Mouse (Mus musculus) lung, postnatal 0 days (tissue): ENCODE measurements at regions not wholly inside any gene's neighbourhood (a gene's known extent, or its start where the extent isn't known, plus 50 kb on each side); places are given as distances from the start of the nearest gene placed in this dataset.

Source experiments
- ATAC-seq: fragments of 200-750 bp; cut with Nextera tagmentation; 2 replicates; pipeline ENCODE4 v1.8.0; 2017; ENCODE audit warnings: moderate library complexity
- DNase-seq: peaks from one replicate; pipeline ENCODE4 v3.0.0-alpha.2; 2016; ENCODE audit warnings: low spot score
- H3K27ac ChIP-seq: fragments of 300-500 bp; sonication (generic); 2 replicates; pipeline ENCODE4 v1.5.1; 2014; ENCODE audit warnings: antibody characterized with exemption, mild to moderate bottlenecking, low read length, mixed read lengths
- H3K27me3 ChIP-seq: fragments of 300-500 bp; sonication (generic); replicated peaks from 2 replicates; pipeline ENCODE4 v1.6.1; 2014; ENCODE audit warnings: low read length, mixed read lengths; ENCODE audit not compliant: insufficient read depth
- H3K36me3 ChIP-seq: fragments of 300-500 bp; sonication (generic); 2 replicates; pipeline ENCODE4 v1.6.1; 2014; ENCODE audit warnings: low read length, mixed read lengths; ENCODE audit not compliant: insufficient read depth
- H3K4me1 ChIP-seq: fragments of 300-500 bp; sonication (generic); 2 replicates; pipeline ENCODE4 v1.6.1; 2014; ENCODE audit warnings: antibody characterized with exemption, low read depth, low read length, mixed read lengths; ENCODE audit not compliant: insufficient read depth
- H3K4me2 ChIP-seq: fragments of 300-500 bp; sonication (generic); replicated peaks from 2 replicates; pipeline ENCODE4 v1.6.1; 2014; ENCODE audit warnings: low read depth, mild to moderate bottlenecking, low read length, moderate library complexity, mixed read lengths
- H3K4me3 ChIP-seq: fragments of 300-500 bp; sonication (generic); 2 replicates; pipeline ENCODE4 v1.5.1; 2014; ENCODE audit warnings: low read depth, low read length
- H3K9ac ChIP-seq: fragments of 300-500 bp; sonication (generic); replicated peaks from 2 replicates; pipeline ENCODE4 v1.6.1; 2014; ENCODE audit warnings: low read depth, mild to moderate bottlenecking
- H3K9me3 ChIP-seq: fragments of 300-500 bp; sonication (generic); 2 replicates; pipeline ENCODE4 v1.6.1; 2016; ENCODE audit warnings: low read length, mixed read lengths
- CTCF ChIP-seq: IDR thresholded peaks from 2 replicates; pipeline ENCODE4 v1.5.1; 2016; ENCODE audit warnings: antibody characterized with exemption, mild to moderate bottlenecking
- EP300 ChIP-seq: IDR thresholded peaks from 2 replicates; pipeline ENCODE4 v1.6.1; 2016; ENCODE audit warnings: antibody characterized with exemption, mild to moderate bottlenecking, control low read depth
- WGBS: fragments of 180-500 bp; shearing (Covaris S2); extraction: QIAGEN DNeasy Blood & Tissue Kit; methylation state at CpG from one replicate; pipeline ENCODE4 v1.1.7; 2014; 5-methylcytosine and 5-hydroxymethylcytosine counted together

- TF ChIP-seq CTCF: no peak
- TF ChIP-seq EP300: no peak
- H3K4me1 ChIP-seq: no peaks in the 10 kb centered on the region
- H3K27ac ChIP-seq: no peak overlapping the region
- no peak overlapping the region for H3K4me2 ChIP-seq
- no peak overlapping the region for H3K4me3 ChIP-seq
- H3K9ac ChIP-seq: no peak overlapping the region
- no peaks in the 10 kb centered on the region for H3K36me3 ChIP-seq
- DNase-seq: no peak
- 41% methylated on average over 3 of the region's 3 CpGs for WGBS
- H3K27me3 ChIP-seq: no peaks in the 10 kb centered on the region
- ATAC-seq: no peak
- no peaks in the 10 kb centered on the region for H3K9me3 ChIP-seq
Measured at GRCm38 (mm10) chr11:71897141-71897540, 140.2 kb downstream of the Aipl1 start.

GRCm38 (mm10) chr11:71891181-71891580 lies 141.5 kb downstream of the Wscd1 start:
- H3K36me3 ChIP-seq: no peaks in the 10 kb centered on the region
- H3K9me3 ChIP-seq: no peaks in the 10 kb centered on the region
- 76% methylated on average over 1 of the region's 1 CpGs for WGBS
- DNase-seq: no peak
- no peak for ATAC-seq
- H3K4me1 ChIP-seq: no peaks in the 10 kb centered on the region
- H3K27ac ChIP-seq: no peak overlapping the region
- H3K9ac ChIP-seq: no peak overlapping the region
- TF ChIP-seq CTCF: no peak
- TF ChIP-seq EP300: no peak
- H3K27me3 ChIP-seq: no peaks in the 10 kb centered on the region
- H3K4me3 ChIP-seq: no peak overlapping the region
- H3K4me2 ChIP-seq: no peak overlapping the region

GRCm38 (mm10) chr11:71889161-71889560 lies 139.4 kb downstream of the Wscd1 start:
- WGBS: 83% methylated on average over 4 of the region's 4 CpGs
- no peak for DNase-seq
- H3K4me2 ChIP-seq: no peak overlapping the region
- H3K27ac ChIP-seq: no peak overlapping the region
- H3K9ac ChIP-seq: no peak overlapping the region
- no peaks in the 10 kb centered on the region for H3K9me3 ChIP-seq
- H3K27me3 ChIP-seq: no peaks in the 10 kb centered on the region
- no peaks in the 10 kb centered on the region for H3K4me1 ChIP-seq
- ATAC-seq: no peak
- no peaks in the 10 kb centered on the region for H3K36me3 ChIP-seq
- no peak overlapping the region for H3K4me3 ChIP-seq
- TF ChIP-seq EP300 (no peak), CTCF (no peak)

- DNase-seq: no peak
Measured at GRCm38 (mm10) chr11:71887211-71887610, 137.5 kb downstream of the Wscd1 start.

GRCm38 (mm10) chr11:71886771-71887170 lies 137.1 kb downstream of the Wscd1 start:
- Histone ChIP-seq H3K36me3 (no peaks in the 10 kb centered on the region), H3K9me3 (no peaks in the 10 kb centered on the region), H3K27ac (no peak overlapping the region), H3K9ac (no peak overlapping the region), H3K27me3 (no peaks in the 10 kb centered on the region), H3K4me3 (no peak overlapping the region), H3K4me2 (no peak overlapping the region), H3K4me1 (no peaks in the 10 kb centered on the region)
- ATAC-seq (no peak), DNase-seq (no peak)
- 77% methylated on average over 4 of the region's 4 CpGs for WGBS
- TF ChIP-seq CTCF (no peak), EP300 (no peak)

More at GRCm38 (mm10) chr11:71887211-71887610, 137.5 kb downstream of the Wscd1 start:
- no peaks in the 10 kb centered on the region for H3K9me3 ChIP-seq
- H3K4me2 ChIP-seq: no peak overlapping the region
- no peak overlapping the region for H3K4me3 ChIP-seq
- no peaks in the 10 kb centered on the region for H3K4me1 ChIP-seq
- no peaks in the 10 kb centered on the region for H3K27me3 ChIP-seq
- no peak overlapping the region for H3K9ac ChIP-seq
- TF ChIP-seq EP300 (no peak), CTCF (no peak)
- H3K27ac ChIP-seq: no peak overlapping the region
- WGBS: 51% methylated on average over 4 of the region's 4 CpGs
- no peak for ATAC-seq
- H3K36me3 ChIP-seq: no peaks in the 10 kb centered on the region

GRCm38 (mm10) chr11:71884861-71885260 lies 135.1 kb downstream of the Wscd1 start:
- Histone ChIP-seq H3K9ac (no peak overlapping the region), H3K36me3 (no peaks in the 10 kb centered on the region), H3K27ac (no peak overlapping the region), H3K9me3 (no peaks in the 10 kb centered on the region), H3K4me2 (no peak overlapping the region), H3K27me3 (no peaks in the 10 kb centered on the region), H3K4me3 (no peak overlapping the region), H3K4me1 (no peaks in the 10 kb centered on the region)
- ATAC-seq (no peak), DNase-seq (no peak)
- WGBS: 50% methylated on average over 6 of the region's 6 CpGs
- TF ChIP-seq EP300 (no peak), CTCF (no peak)

- ATAC-seq (no peak), DNase-seq (no peak)
- Histone ChIP-seq H3K9me3 (no peaks in the 10 kb centered on the region), H3K27me3 (no peaks in the 10 kb centered on the region), H3K9ac (no peak overlapping the region), H3K4me3 (no peak overlapping the region), H3K36me3 (no peaks in the 10 kb centered on the region), H3K27ac (no peak overlapping the region), H3K4me1 (no peaks in the 10 kb centered on the region), H3K4me2 (no peak overlapping the region)
- TF ChIP-seq EP300: no peak
- no peak for TF ChIP-seq CTCF
- WGBS: 36% methylated on average over 1 of the region's 1 CpGs
Measured at GRCm38 (mm10) chr11:71881841-71882240, 132.1 kb downstream of the Wscd1 start.
